Mouse (Mus musculus): Measurements from ENCODE around the gene Btnl10. TPM values are rescaled to one million over a fixed set of nuclear protein-coding genes. Genes with fewer than 3 reads are reported as not detected.

The Btnl10 gene
- total and polyA plus RNA-seq, 3 experiments: 0.04 TPM; not detected in 2

DNA sequence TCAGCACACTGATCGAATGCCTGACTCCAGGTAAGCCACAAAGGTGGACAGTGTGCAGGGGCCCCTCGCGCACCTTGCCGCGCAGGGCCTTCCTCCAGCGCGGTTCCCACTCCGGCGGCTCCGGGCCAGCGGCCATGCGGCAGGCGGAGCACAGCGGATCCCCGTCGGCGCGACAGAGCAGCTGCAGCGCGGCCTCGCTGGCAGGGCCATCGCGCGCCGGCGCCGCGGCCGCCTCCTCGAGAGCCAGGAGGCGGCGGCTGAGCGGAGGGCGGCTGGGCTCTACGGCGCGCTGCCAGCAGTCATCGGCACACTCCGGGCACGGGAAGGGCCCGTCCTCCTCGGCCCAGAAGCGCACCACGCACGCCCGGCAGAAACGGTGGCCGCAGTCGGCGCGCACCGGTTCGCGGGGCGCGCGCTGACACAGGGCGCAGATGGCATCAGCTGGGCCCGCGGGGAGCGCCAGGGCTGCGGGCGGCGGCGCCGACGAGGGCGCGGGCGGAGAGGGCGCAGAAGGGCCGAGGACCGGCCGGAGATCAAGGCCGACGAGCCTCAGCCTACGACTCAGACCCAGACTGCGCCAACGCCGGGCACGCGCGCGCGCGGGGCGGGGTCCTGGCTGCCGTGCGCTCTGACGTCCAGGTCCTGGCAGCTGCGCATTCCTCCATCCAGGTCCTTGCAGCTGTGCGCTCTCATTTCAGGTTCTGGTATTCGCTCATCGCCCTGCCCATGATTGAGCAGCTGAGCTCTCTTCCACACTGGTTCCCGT, 20.8 kb downstream of the Btnl10 start, which contains the start of gene Rnf187:
TSS of gene Rnf187 (minus strand) at position 595 of the 766 bp plus-strand sequence.
- H3K4me3 ChIP-seq: peak within 1 kb of the TSS; percentile 69
- DNase-seq: peak; percentile 94 to 95
- peaks cover 7% of the 10 kb centered on the region for H3K4me1 ChIP-seq (ENCODE audit: control insufficient read depth, insufficient read depth, low read length)
- no peaks in the 10 kb centered on the region for H3K27me3 ChIP-seq (ENCODE audit: control insufficient read depth, insufficient read depth, low read length)
- TF ChIP-seq EP300 (IDR thresholded peaks at IDR 0.05; ENCODE audit: insufficient read depth, low read depth, low read length) (peak; percentile 72; the same call in 1 of the 2 replicates), POLR2A (IDR thresholded peaks at IDR 0.05; ENCODE audit: insufficient read depth, low read depth, low read length) (peak; percentile 82), CTCF (IDR thresholded peaks at IDR 0.05) (no peak)
- no peaks in the 10 kb centered on the region for H3K79me2 ChIP-seq (replicated peaks; ENCODE audit: control insufficient read depth, insufficient read depth, low read length)
- intact Hi-C loops (cut with DNase I): loop anchor here (2.0 kb wide), 1 partner anchor 14 kb away; no protein-coding TSS in a partner anchor
- H3K36me3 ChIP-seq (ENCODE audit: control insufficient read depth, insufficient read depth, low read length): peaks cover 6% of the 10 kb centered on the region
- under 1% methylated on average over 95 of the region's 95 CpGs for WGBS
- peak within 1 kb of the TSS; percentile 92 for H3K9ac ChIP-seq (ENCODE audit: low read depth, low read length)
- H3K27ac ChIP-seq: peak within 1 kb of the TSS; percentile 90

DNA sequence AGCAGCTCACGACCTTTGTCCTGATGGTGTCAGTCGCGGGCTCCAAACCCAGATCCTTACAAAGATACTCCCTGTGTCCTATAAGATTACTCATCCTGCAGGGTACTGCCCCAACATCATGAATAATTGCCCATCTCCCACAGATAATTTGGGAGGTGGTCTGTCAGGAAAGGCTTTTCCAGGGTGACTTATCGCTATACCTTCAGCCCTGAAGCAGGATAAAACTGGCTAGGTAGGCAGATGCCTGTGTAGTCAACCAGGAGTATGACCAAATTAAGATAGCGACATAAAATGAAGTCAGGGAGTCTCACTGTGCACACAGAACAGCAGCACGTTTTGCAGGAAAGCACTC, 21.4 kb downstream of the Btnl10 start:
- H3K79me2 ChIP-seq (replicated peaks; ENCODE audit: control insufficient read depth, insufficient read depth, low read length): no peaks in the 10 kb centered on the region
- peaks cover 7% of the 10 kb centered on the region for H3K4me1 ChIP-seq (ENCODE audit: control insufficient read depth, insufficient read depth, low read length)
- TF ChIP-seq CTCF (IDR thresholded peaks at IDR 0.05): no peak
- no peak for TF ChIP-seq EP300 (IDR thresholded peaks at IDR 0.05; ENCODE audit: insufficient read depth, low read depth, low read length)
- no peak for TF ChIP-seq POLR2A (IDR thresholded peaks at IDR 0.05; ENCODE audit: insufficient read depth, low read depth, low read length)
- intact Hi-C loops (cut with DNase I): loop anchor here (2.0 kb wide), 1 partner anchor 14 kb away; no protein-coding TSS in a partner anchor
- no peaks in the 10 kb centered on the region for H3K27me3 ChIP-seq (ENCODE audit: control insufficient read depth, insufficient read depth, low read length)
- peak overlapping the region; percentile 4; the same call in 1 of the 2 replicates for H3K9ac ChIP-seq (ENCODE audit: low read depth, low read length)
- no peak for DNase-seq
- peaks cover 6% of the 10 kb centered on the region for H3K36me3 ChIP-seq (ENCODE audit: control insufficient read depth, insufficient read depth, low read length)
- peak overlapping the region; percentile 90 for H3K27ac ChIP-seq
- peak overlapping the region; percentile 69 for H3K4me3 ChIP-seq
- WGBS: 17% methylated on average over 6 of the region's 6 CpGs

DNA sequence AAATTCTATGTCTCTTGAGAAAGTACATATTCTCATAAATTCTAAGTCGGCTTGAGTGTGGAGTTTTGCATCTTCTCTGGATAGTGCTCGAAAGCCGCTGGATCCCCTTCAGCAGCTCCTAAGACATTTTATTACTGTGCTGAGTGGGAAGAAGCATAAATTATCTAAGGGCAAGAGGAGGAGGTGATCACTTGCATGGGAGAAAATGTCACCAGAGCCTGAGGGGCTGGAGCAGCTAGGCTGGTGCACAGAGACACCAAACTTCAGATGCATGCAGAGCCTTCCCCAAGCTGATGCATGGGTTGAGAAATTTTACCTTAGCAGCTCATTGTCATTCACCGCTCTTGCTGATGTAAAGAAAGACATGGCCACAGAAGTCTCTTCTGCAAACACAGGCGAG, 26.4 kb downstream of the Btnl10 start:
- Histone ChIP-seq H3K9ac (ENCODE audit: low read depth, low read length) (no peak overlapping the region), H3K4me1 (ENCODE audit: control insufficient read depth, insufficient read depth, low read length) (no peaks in the 10 kb centered on the region)
- intact Hi-C loops (cut with DNase I): no loop called here

GRCm38 (mm10) chr11:58947306-58947705, 29.6 kb downstream of the Btnl10 start:
- Histone ChIP-seq H3K9ac (ENCODE audit: low read depth, low read length) (no peak overlapping the region), H3K4me1 (ENCODE audit: control insufficient read depth, insufficient read depth, low read length) (no peaks in the 10 kb centered on the region), H3K36me3 (ENCODE audit: control insufficient read depth, insufficient read depth, low read length) (no peaks in the 10 kb centered on the region), H3K27me3 (ENCODE audit: control insufficient read depth, insufficient read depth, low read length) (0 out of 2 replicates have a peak, but pooled peaks cover 1% of the 10 kb centered on the region), H3K4me3 (no peak overlapping the region), H3K27ac (no peak overlapping the region), H3K79me2 (replicated peaks; ENCODE audit: control insufficient read depth, insufficient read depth, low read length) (no peaks in the 10 kb centered on the region)
- intact Hi-C loops (cut with DNase I): no loop called here
- TF ChIP-seq EP300 (IDR thresholded peaks at IDR 0.05; ENCODE audit: insufficient read depth, low read depth, low read length) (no peak), POLR2A (IDR thresholded peaks at IDR 0.05; ENCODE audit: insufficient read depth, low read depth, low read length) (no peak), CTCF (IDR thresholded peaks at IDR 0.05) (no peak)
- WGBS: 72% methylated on average over 3 of the region's 3 CpGs
- DNase-seq: no peak

More for the DNA sequence above, 26.4 kb downstream of the Btnl10 start:
- Histone ChIP-seq H3K4me3 (no peak overlapping the region), H3K79me2 (replicated peaks; ENCODE audit: control insufficient read depth, insufficient read depth, low read length) (no peaks in the 10 kb centered on the region), H3K36me3 (ENCODE audit: control insufficient read depth, insufficient read depth, low read length) (no peaks in the 10 kb centered on the region), H3K27me3 (ENCODE audit: control insufficient read depth, insufficient read depth, low read length) (0 out of 2 replicates have a peak, but pooled peaks cover 1% of the 10 kb centered on the region), H3K27ac (no peak overlapping the region)
- TF ChIP-seq EP300 (IDR thresholded peaks at IDR 0.05; ENCODE audit: insufficient read depth, low read depth, low read length) (no peak), CTCF (IDR thresholded peaks at IDR 0.05) (no peak), POLR2A (IDR thresholded peaks at IDR 0.05; ENCODE audit: insufficient read depth, low read depth, low read length) (no peak)
- 84% methylated on average over 5 of the region's 5 CpGs for WGBS
- no peak for DNase-seq

- Histone ChIP-seq H3K27ac (peak overlapping the region; percentile 12; the same call in 1 of the 2 replicates), H3K9ac (ENCODE audit: low read depth, low read length) (no peak overlapping the region)
- WGBS: 12% methylated on average over 23 of the region's 23 CpGs
These were observed 30.3 kb downstream of the Btnl10 start for GRCm38 (mm10) chr11:58947798-58948528.

More at GRCm38 (mm10) chr11:58947798-58948528, 30.3 kb downstream of the Btnl10 start:
- no peaks in the 10 kb centered on the region for H3K4me1 ChIP-seq (ENCODE audit: control insufficient read depth, insufficient read depth, low read length)
- H3K79me2 ChIP-seq (replicated peaks; ENCODE audit: control insufficient read depth, insufficient read depth, low read length): no peaks in the 10 kb centered on the region
- TF ChIP-seq CTCF (IDR thresholded peaks at IDR 0.05): no peak
- TF ChIP-seq POLR2A (IDR thresholded peaks at IDR 0.05; ENCODE audit: insufficient read depth, low read depth, low read length): no peak
- TF ChIP-seq EP300 (IDR thresholded peaks at IDR 0.05; ENCODE audit: insufficient read depth, low read depth, low read length): no peak
- intact Hi-C loops (cut with DNase I): no loop called here
- H3K4me3 ChIP-seq: peak overlapping the region; percentile 44
- H3K27me3 ChIP-seq (ENCODE audit: control insufficient read depth, insufficient read depth, low read length): 0 out of 2 replicates have a peak, but pooled peaks cover 1% of the 10 kb centered on the region
- no peak for DNase-seq
- no peaks in the 10 kb centered on the region for H3K36me3 ChIP-seq (ENCODE audit: control insufficient read depth, insufficient read depth, low read length)

Measured in heart, adult 2 months (tissue).